Mouse (Mus musculus): ENCODE measurements around the gene Cnbp.
A peak's percentile ranks its signal among the peaks of the same experiment; 100 is the strongest.

The Cnbp gene

GRCm38 (mm10) chr6:87850900-87851614, at the start of gene Cnbp:
Gene Cnbp (minus strand): TSS chr6:87851106.
- peak; percentile 98 to 99 for DNase-seq

- no peak for DNase-seq
These were observed 47.1 kb upstream of the Cnbp start for GRCm38 (mm10) chr6:87898028-87898427.

GRCm38 (mm10) chr6:87893931-87894330, 43.0 kb upstream of the Cnbp start:
- DNase-seq = no peak

- peak; percentile 99 to 100 for DNase-seq
These were observed 36.8 kb upstream of the Cnbp start, which contains the start of gene Copg1 for GRCm38 (mm10) chr6:87887594-87888233. Gene Copg1 (plus strand): TSS chr6:87887814.

GRCm38 (mm10) chr6:87886721-87887120, 35.8 kb upstream of the Cnbp start:
- no peak for DNase-seq

- peak; percentile 26 to 45 for DNase-seq
These were observed 31.9 kb upstream of the Cnbp start for GRCm38 (mm10) chr6:87882816-87883215.

- DNase-seq = no peak
These were observed 31.3 kb upstream of the Cnbp start for GRCm38 (mm10) chr6:87882221-87882620.

GRCm38 (mm10) chr6:87879628-87880027, 28.7 kb upstream of the Cnbp start:
- no peak for DNase-seq

GRCm38 (mm10) chr6:87879010-87879409, 28.1 kb upstream of the Cnbp start:
- DNase-seq = no peak

GRCm38 (mm10) chr6:87876068-87876643, 25.2 kb upstream of the Cnbp start:
- peak; percentile 50 to 67 for DNase-seq

GRCm38 (mm10) chr6:87875562-87875961, 24.7 kb upstream of the Cnbp start:
- DNase-seq = no peak

GRCm38 (mm10) chr6:87875083-87875482, 24.2 kb upstream of the Cnbp start:
- DNase-seq = no peak

- no peak for DNase-seq
These were observed 23.1 kb upstream of the Cnbp start for GRCm38 (mm10) chr6:87873963-87874362.

- DNase-seq = no peak
These were observed 22.2 kb upstream of the Cnbp start for GRCm38 (mm10) chr6:87873104-87873503.

- no peak for DNase-seq
These were observed 20.3 kb upstream of the Cnbp start for GRCm38 (mm10) chr6:87871240-87871639.

- DNase-seq = no peak
These were observed 19.5 kb upstream of the Cnbp start for GRCm38 (mm10) chr6:87870440-87870839.

GRCm38 (mm10) chr6:87868871-87869506, 18.1 kb upstream of the Cnbp start:
- peak; percentile 87 to 92 for DNase-seq

- no peak for DNase-seq
These were observed 16.4 kb upstream of the Cnbp start for GRCm38 (mm10) chr6:87867256-87867655.

GRCm38 (mm10) chr6:87866211-87866610, 15.3 kb upstream of the Cnbp start:
- DNase-seq = no peak

GRCm38 (mm10) chr6:87857071-87857470, 6.2 kb upstream of the Cnbp start:
- no peak for DNase-seq

GRCm38 (mm10) chr6:87853446-87853845, 2.5 kb upstream of the Cnbp start:
- DNase-seq = no peak

GRCm38 (mm10) chr6:87851871-87852270, 965 bp upstream of the Cnbp start:
- DNase-seq = no peak

GRCm38 (mm10) chr6:87850155-87850899, 579 bp downstream of the Cnbp start:
- peak in 1 of 2 experiments; percentile 72 for DNase-seq

Measured in lung, postnatal 4 days (tissue).